Mouse (Mus musculus) testis, adult 2 months (tissue): Measurements from ENCODE around the gene Nrl.

ENCODE experiments used
- CTCF ChIP-seq: fragments of 200-500 bp; IDR thresholded peaks from 2 replicates; pipeline ENCODE4 v1.5.1; 2012; ENCODE audit warnings: low read depth, mild to moderate bottlenecking, inconsistent platforms, low read length, moderate library complexity; ENCODE audit not compliant: control insufficient read depth, insufficient read depth, insufficient replicate concordance
- POLR2A ChIP-seq: fragments of 200-500 bp; IDR thresholded peaks from 2 replicates; pipeline ENCODE4 v1.6.1; 2012; ENCODE audit warnings: low read depth, mild to moderate bottlenecking, inconsistent platforms, low read length, moderate library complexity; ENCODE audit not compliant: control insufficient read depth

GRCm38 (mm10) chr14:55559799-55560201 lies 35.0 kb upstream of the Nrl start, which contains the start of gene Dcaf11:
- TF ChIP-seq CTCF (0 out of 2 replicates have a peak, but pooled peaks have one; percentile 7), POLR2A (peak; percentile 68)
